Mouse (Mus musculus) neural tube, embryonic 14.5 days (tissue): ENCODE data around the gene Cnga4. TPM values are rescaled to one million over a fixed set of nuclear protein-coding genes. Genes with fewer than 3 reads are reported as not detected.

Source experiments
- polyA plus RNA-seq: library from polyadenylated mRNA; unstranded; fragments of >200 nt; fragmentation: Nextera tagmentation; extraction: Ambion mirVana; gene quantifications from 2 replicates; pipeline ENCODE4 v1.2.1, GENCODE M21; 2014

Gene Cnga4
- polyA plus RNA-seq, 1 experiment from 2014 or later = not detected

Other genes with a start within 250 kb of the Cnga4 start
- not detected in 2 replicates for gene Olfr684, start 240.9 kb upstream of the Cnga4 start, polyA plus RNA-seq
- gene Olfr685, start 218.6 kb upstream of the Cnga4 start, polyA plus RNA-seq = not detected in 2 replicates
- gene Olfr686, start 197.1 kb upstream of the Cnga4 start, polyA plus RNA-seq = not detected in 2 replicates
- not detected in 2 replicates for gene Olfr688, start 116.5 kb upstream of the Cnga4 start, polyA plus RNA-seq
- gene Olfr689, start 93.4 kb upstream of the Cnga4 start, polyA plus RNA-seq = not detected in 2 replicates
- not detected in 2 replicates for gene Olfr690, start 70.5 kb upstream of the Cnga4 start, polyA plus RNA-seq
- 0.27 and 0.35 TPM in 2 replicates for gene Olfr691, start 62.3 kb upstream of the Cnga4 start, polyA plus RNA-seq
- gene Olfr692, start 36.3 kb upstream of the Cnga4 start, polyA plus RNA-seq = not detected in 2 replicates
- not detected in 2 replicates for gene Gm5901, start 29.5 kb upstream of the Cnga4 start, polyA plus RNA-seq
- gene Fam160a2, start 4.5 kb upstream of the Cnga4 start, polyA plus RNA-seq = 40.1 and 43.7 TPM in 2 replicates
- gene Cckbr, start 21.2 kb downstream of the Cnga4 start, polyA plus RNA-seq = 3.0 and 4.4 TPM in 2 replicates
- 21.2 and 33.3 TPM in 2 replicates for gene Cavin3, start 77.7 kb downstream of the Cnga4 start, polyA plus RNA-seq
- gene Smpd1, start 149.8 kb downstream of the Cnga4 start, polyA plus RNA-seq = 93.8 and 98.1 TPM in 2 replicates
- gene Apbb1, start 177.1 kb downstream of the Cnga4 start, polyA plus RNA-seq = 220 and 224 TPM in 2 replicates
- 0.58 TPM in 1 of 2 replicates, not detected in the other for gene Hpx, start 195.6 kb downstream of the Cnga4 start, polyA plus RNA-seq
- 92.3 and 93.1 TPM in 2 replicates for gene Trim3, start 229.0 kb downstream of the Cnga4 start, polyA plus RNA-seq
- gene Timm10b, start 235.5 kb downstream of the Cnga4 start, polyA plus RNA-seq = 155 and 163 TPM in 2 replicates
- gene Arfip2, start 235.8 kb downstream of the Cnga4 start, polyA plus RNA-seq = 84.7 and 87.5 TPM in 2 replicates
- 6.1 and 31.1 TPM in 2 replicates for gene Gm45799, start 236.0 kb downstream of the Cnga4 start, polyA plus RNA-seq
- gene Dnhd1, start 246.3 kb downstream of the Cnga4 start, polyA plus RNA-seq = 2.0 and 2.8 TPM in 2 replicates